Mouse (Mus musculus): Measurements from ENCODE around the gene Abcc4.

GRCm38 (mm10) chr14:118552901-118553475 is 153.0 kb downstream of the Abcc4 start:
- TF ChIP-seq CTCF (IDR thresholded peaks at IDR 0.05; ENCODE audit: insufficient read depth, low read length) = no peak
- no peak for TF ChIP-seq POLR2A (IDR thresholded peaks at IDR 0.05; ENCODE audit: borderline replicate concordance, extremely low read depth, low read depth, low read length)

Measured in lung, adult 2 months (tissue).